Mouse (Mus musculus) CH12.LX (cell line): ENCODE measurements around the gene Itln1. TPM values are rescaled to one million over a fixed set of nuclear protein-coding genes. Genes with fewer than 3 reads are reported as not detected.

Experiments used
- DNase-seq: peaks from one replicate; pipeline ENCODE4 v3.0.0-alpha.2; 2013; ENCODE audit errors: extremely low read depth
- H3K27ac ChIP-seq: 2 replicates; pipeline ENCODE4 v1.5.1; 2012; ENCODE audit warnings: low read depth, mild to moderate bottlenecking, control low read depth, moderate library complexity; ENCODE audit not compliant: insufficient read depth
- H3K27me3 ChIP-seq: replicated peaks from 2 replicates; pipeline ENCODE3; 2012; ENCODE audit warnings: inconsistent platforms
- H3K36me3 ChIP-seq, 2 experiments: replicated peaks in 1 of 2; 2 replicates each; pipeline versions ENCODE3 to v1.6.1; 2012; ENCODE audit warnings: inconsistent platforms in 1 of 2, low read length in 1 of 2, mild to moderate bottlenecking in 1 of 2, mixed read lengths in 1 of 2, moderate library complexity in 1 of 2; ENCODE audit not compliant: control insufficient read depth in 1 of 2, insufficient read depth in 1 of 2
- H3K4me1 ChIP-seq, 2 experiments: 2 replicates each; pipeline ENCODE4 v1.6.1; 2012; ENCODE audit warnings: inconsistent platforms in 1 of 2, moderate library complexity in 1 of 2; ENCODE audit not compliant: insufficient read depth in 2 of 2, control insufficient read depth in 1 of 2
- H3K4me2 ChIP-seq: 2 replicates; pipeline ENCODE4 v1.6.1; 2012; ENCODE audit warnings: low read depth, mild to moderate bottlenecking, control low read depth; ENCODE audit not compliant: poor library complexity, insufficient read depth, severe bottlenecking
- H3K4me3 ChIP-seq, 3 experiments: fragments of 150-350 bp in 1 of 3; sonication (generic) in 1 of 3; replicated peaks in 1 of 3; 2 replicates each; pipeline versions ENCODE3 to v1.5.1; 2011 to 2012; ENCODE audit warnings: low read depth in 2 of 3, low read length in 2 of 3, mild to moderate bottlenecking in 2 of 3, moderate library complexity in 2 of 3, control low read depth in 1 of 3, improper control_type of control experiment in 1 of 3, inconsistent platforms in 1 of 3, mixed read lengths in 1 of 3; ENCODE audit not compliant: poor library complexity in 1 of 3
- H3K79me2 ChIP-seq: replicated peaks from 2 replicates; pipeline ENCODE4 v1.6.1; 2012; ENCODE audit warnings: mild to moderate bottlenecking, moderate library complexity; ENCODE audit not compliant: control insufficient read depth, poor library complexity, insufficient read depth, severe bottlenecking; ENCODE audit errors: extremely low read depth
- H3K9ac ChIP-seq: 2 replicates; pipeline ENCODE4 v1.6.1; 2012; ENCODE audit warnings: low read depth, mild to moderate bottlenecking, control low read depth, moderate library complexity; ENCODE audit not compliant: insufficient read depth
- H3K9me3 ChIP-seq: replicated peaks from 2 replicates; pipeline ENCODE3; 2012; ENCODE audit warnings: low read length, inconsistent platforms, mixed read lengths
- BHLHE40 ChIP-seq: IDR thresholded peaks from 2 replicates; pipeline ENCODE4 v1.6.1; 2011; ENCODE audit warnings: mild to moderate bottlenecking, low read depth, low read length, improper control_type of control experiment
- CHD1 ChIP-seq: IDR thresholded peaks from 2 replicates; pipeline ENCODE4 v1.6.1; 2012; ENCODE audit warnings: low read depth, low read length, improper control_type of control experiment, inconsistent platforms
- CTCF ChIP-seq, 2 experiments: IDR thresholded peaks in 1 of 2; conservative IDR thresholded peaks in 1 of 2; 2 replicates each; pipeline ENCODE4 v1.5.1; 2011 to 2012; ENCODE audit warnings: low read depth in 2 of 2, low read length in 2 of 2, improper control_type of control experiment in 1 of 2, inconsistent platforms in 1 of 2, mild to moderate bottlenecking in 1 of 2, moderate library complexity in 1 of 2
- ELF1 ChIP-seq: IDR thresholded peaks from 2 replicates; pipeline ENCODE4 v1.6.1; 2014; ENCODE audit warnings: low read depth, mild to moderate bottlenecking, inconsistent platforms, low read length, improper control_type of control experiment
- EP300 ChIP-seq: IDR thresholded peaks from 2 replicates; pipeline ENCODE4 v1.6.1; 2011; ENCODE audit warnings: low read length, improper control_type of control experiment
- ETS1 ChIP-seq: conservative IDR thresholded peaks from 2 replicates; pipeline ENCODE4 v1.6.1; 2012; ENCODE audit warnings: low read depth, mild to moderate bottlenecking, inconsistent platforms, low read length, improper control_type of control experiment, moderate library complexity
- HCFC1 ChIP-seq: IDR thresholded peaks from 2 replicates; pipeline ENCODE4 v1.6.1; 2012; ENCODE audit warnings: low read depth, mild to moderate bottlenecking, inconsistent platforms, low read length, improper control_type of control experiment
- IRF4 ChIP-seq: IDR thresholded peaks from 2 replicates; pipeline ENCODE4 v1.6.1; 2014; ENCODE audit warnings: low read depth, mild to moderate bottlenecking, inconsistent platforms, low read length, improper control_type of control experiment
- JUN ChIP-seq: IDR thresholded peaks from 2 replicates; pipeline ENCODE4 v1.6.1; 2011; ENCODE audit warnings: low read depth, mild to moderate bottlenecking, low read length, improper control_type of control experiment, moderate library complexity; ENCODE audit not compliant: insufficient read depth
- JUND ChIP-seq: conservative IDR thresholded peaks from 2 replicates; pipeline ENCODE4 v1.6.1; 2011; ENCODE audit warnings: low read depth, low read length, improper control_type of control experiment
- KAT2A ChIP-seq: IDR thresholded peaks from 2 replicates; pipeline ENCODE4 v1.6.1; 2012; ENCODE audit warnings: low read length, improper control_type of control experiment, inconsistent platforms; ENCODE audit not compliant: insufficient replicate concordance
- MAX ChIP-seq: IDR thresholded peaks from 2 replicates; pipeline ENCODE4 v1.6.1; 2011; ENCODE audit warnings: low read length, improper control_type of control experiment
- MAZ ChIP-seq: IDR thresholded peaks from 2 replicates; pipeline ENCODE4 v1.6.1; 2012; ENCODE audit warnings: low read depth, mild to moderate bottlenecking, inconsistent platforms, low read length, improper control_type of control experiment, moderate library complexity
- MYC ChIP-seq: IDR thresholded peaks from 2 replicates; pipeline ENCODE4 v1.6.1; 2011; ENCODE audit warnings: low read depth, mild to moderate bottlenecking, improper control_type of control experiment, low read length
- NELFE ChIP-seq: IDR thresholded peaks from 2 replicates; pipeline ENCODE4 v1.6.1; 2011; ENCODE audit warnings: low read depth, low read length, improper control_type of control experiment
- NRF1 ChIP-seq: IDR thresholded peaks from 2 replicates; pipeline ENCODE4 v1.6.1; 2014; ENCODE audit warnings: low read depth, mild to moderate bottlenecking, inconsistent platforms, low read length, improper control_type of control experiment, moderate library complexity
- PAX5 ChIP-seq: IDR thresholded peaks from 2 replicates; pipeline ENCODE4 v1.6.1; 2012; ENCODE audit warnings: low read length, inconsistent platforms, mixed read lengths
- POLR2A ChIP-seq: IDR thresholded peaks from 2 replicates; pipeline ENCODE4 v1.6.1; 2011; ENCODE audit warnings: low read depth, mild to moderate bottlenecking, improper control_type of control experiment, low read length
- POLR2AphosphoS2 ChIP-seq: IDR thresholded peaks from 2 replicates; pipeline ENCODE4 v1.6.1; 2011; ENCODE audit warnings: low read depth, low read length, improper control_type of control experiment
- RAD21 ChIP-seq: IDR thresholded peaks from 2 replicates; pipeline ENCODE4 v1.6.1; 2011; ENCODE audit warnings: low read depth, mild to moderate bottlenecking, low read length, improper control_type of control experiment, moderate library complexity
- RCOR1 ChIP-seq: conservative IDR thresholded peaks from 2 replicates; pipeline ENCODE4 v1.6.1; 2012; ENCODE audit warnings: low read depth, mild to moderate bottlenecking, inconsistent platforms, low read length, improper control_type of control experiment
- SIN3A ChIP-seq: IDR thresholded peaks from 2 replicates; pipeline ENCODE4 v1.6.1; 2012; ENCODE audit warnings: low read length, improper control_type of control experiment, inconsistent platforms
- SMC3 ChIP-seq: IDR thresholded peaks from 2 replicates; pipeline ENCODE4 v1.6.1; 2011; ENCODE audit warnings: low read depth, low read length, improper control_type of control experiment
- TBP ChIP-seq: conservative IDR thresholded peaks from 2 replicates; pipeline ENCODE4 v1.6.1; 2011; ENCODE audit warnings: low read depth, low read length, improper control_type of control experiment
- TCF12 ChIP-seq: IDR thresholded peaks from 2 replicates; pipeline ENCODE4 v1.6.1; 2014; ENCODE audit warnings: low read depth, mild to moderate bottlenecking, inconsistent platforms, low read length, improper control_type of control experiment
- USF2 ChIP-seq: conservative IDR thresholded peaks from 2 replicates; pipeline ENCODE4 v1.6.1; 2011; ENCODE audit warnings: low read depth, low read length, improper control_type of control experiment
- ZC3H11A ChIP-seq: IDR thresholded peaks from 2 replicates; pipeline ENCODE4 v1.6.1; 2012; ENCODE audit warnings: low read depth, mild to moderate bottlenecking, inconsistent platforms, low read length, improper control_type of control experiment
- ZKSCAN1 ChIP-seq: IDR thresholded peaks from 2 replicates; pipeline ENCODE4 v1.6.1; 2012; ENCODE audit warnings: low read depth, inconsistent platforms, low read length, improper control_type of control experiment, borderline replicate concordance
- ZMIZ1 ChIP-seq: IDR thresholded peaks from 2 replicates; pipeline ENCODE4 v1.6.1; 2012; ENCODE audit warnings: low read depth, mild to moderate bottlenecking, inconsistent platforms, low read length, improper control_type of control experiment
- ZNF384 ChIP-seq: IDR thresholded peaks from 2 replicates; pipeline ENCODE4 v1.6.1; 2012; ENCODE audit warnings: low read depth, low read length, improper control_type of control experiment, inconsistent platforms
- dilution Hi-C: fragments of 300-500 bp; cut with MboI; formaldehyde crosslinking; loops from 2 replicates; pipeline ENCODE4 v1.14.3; 2020; ENCODE audit warnings: low sequenced_read_pairs; ENCODE audit not compliant: extremely low pct_unique_long_range_greater_than_20kb, extremely low pct_ligation_motif_present
- in situ Hi-C: fragments of 300-500 bp; cut with MboI; formaldehyde crosslinking; loops from 3 replicates; pipeline ENCODE4 v1.14.3; 2019; ENCODE audit warnings: low sequenced_read_pairs, low pct_ligation_motif_present, low pct_unique_long_range_greater_than_20kb, mixed read lengths
- polyA plus RNA-seq: library from polyadenylated mRNA; unstranded; fragments of >175 nt; gene quantifications from 2 replicates; pipeline ENCODE4 v1.2.1, GENCODE M21; 2012; ENCODE audit warnings: low read depth; ENCODE audit not compliant: insufficient read length
- total RNA-seq, 2 experiments: library from RNA; depleted of rRNA; stranded (reverse); fragments of 300-350 nt in 1 of 2; fragments of >200 nt in 1 of 2; gene quantifications; 2 replicates each; pipeline ENCODE4 v1.2.3; 2012 to 2014

Itln1 gene
- total and polyA plus RNA-seq, 3 experiments: not detected

- no peak overlapping the region for H3K9ac ChIP-seq
Measured at GRCm38 (mm10) chr1:171478968-171479367, 56.1 kb downstream of the Itln1 start.

GRCm38 (mm10) chr1:171477758-171478545 is 57.1 kb downstream of the Itln1 start:
- H3K27me3 ChIP-seq: no peaks in the 10 kb centered on the region
- H3K4me1 ChIP-seq: peaks cover 7 to 18% of the 10 kb centered on the region in 2 experiments
- H3K4me2 ChIP-seq: peak overlapping the region; percentile 8; the same call in 1 of the 2 replicates
- H3K9ac ChIP-seq: peak overlapping the region; percentile 0; the same call in 1 of the 2 replicates
- DNase-seq: peak; percentile 65
- H3K27ac ChIP-seq: peak overlapping the region; percentile 49
- peak overlapping the region; percentile 42 to 54 (median 43) for H3K4me3 ChIP-seq
- peaks cover 10% of the 10 kb centered on the region for H3K9me3 ChIP-seq
- no peaks in the 10 kb centered on the region for H3K36me3 ChIP-seq
- dilution Hi-C loops (no loop called here), in situ Hi-C loops (loop anchor here (5.0 to 10.0 kb wide), 2 partner anchors 116 to 373 kb away; partner anchors contain the start of gene Klhdc9)
- TF ChIP-seq USF2 (no peak), ZKSCAN1 (no peak), ELF1 (peak; percentile 43; the same call in 1 of the 2 replicates), MYC (no peak), ZMIZ1 (no peak), JUN (no peak), KAT2A (no peak), RCOR1 (no peak), EP300 (no peak), NELFE (peak; percentile 56), HCFC1 (no peak), POLR2AphosphoS2 (no peak), MAX (no peak), MAZ (no peak; the same call in 1 of the 2 replicates), JUND (no peak), NRF1 (peak; percentile 84), IRF4 (peak; percentile 63), SIN3A (no peak), ETS1 (no peak), POLR2A (peak; percentile 51; the same call in 1 of the 2 replicates), ZNF384 (no peak), TBP (0 out of 2 replicates have a peak, but pooled peaks have one; percentile 52), BHLHE40 (no peak), TCF12 (peak; percentile 22; the same call in 1 of the 2 replicates), PAX5 (no peak)
- no peaks in the 10 kb centered on the region for H3K79me2 ChIP-seq

More at GRCm38 (mm10) chr1:171478968-171479367, 56.1 kb downstream of the Itln1 start:
- Histone ChIP-seq H3K4me2 (0 out of 2 replicates have a peak overlapping the region, but pooled peaks have one; percentile 27), H3K79me2 (no peaks in the 10 kb centered on the region), H3K27ac (no peak overlapping the region), H3K36me3 (no peaks in the 10 kb centered on the region), H3K4me3 (no peak overlapping the region), H3K4me1 (peaks cover 7 to 15% of the 10 kb centered on the region in 2 experiments), H3K27me3 (no peaks in the 10 kb centered on the region), H3K9me3 (peaks cover 12% of the 10 kb centered on the region)
- in situ Hi-C loops (loop anchor here (5.0 to 10.0 kb wide), 2 partner anchors 117 to 374 kb away; partner anchors contain the start of gene Klhdc9), dilution Hi-C loops (no loop called here)
- no peak for TF ChIP-seq USF2
- TF ChIP-seq JUND: no peak
- peak; percentile 77 for TF ChIP-seq SMC3
- peak; percentile 78 for TF ChIP-seq RAD21
- TF ChIP-seq CTCF (conservative IDR thresholded peaks at IDR 0.05 in 1 of 2, IDR thresholded peaks at IDR 0.05 in 1 of 2; ENCODE audit: low read depth in 2 of 2, low read length in 2 of 2): peak; percentile 66 to 84
- TF ChIP-seq ZC3H11A: peak; percentile 29
- TF ChIP-seq BHLHE40: no peak
- no peak for TF ChIP-seq CHD1
- DNase-seq: peak; percentile 68
